Mouse (Mus musculus) G1E (cell line): ENCODE results near the gene Mex3a. TPM values are rescaled to one million over a fixed set of nuclear protein-coding genes. Genes with fewer than 3 reads are reported as not detected.

Source experiments
- ATAC-seq: 2 replicates; pipeline ENCODE4 v1.8.0; 2016; ENCODE audit warnings: mild to moderate bottlenecking; ENCODE audit not compliant: insufficient number of reproducible peaks, poor library complexity, low FRiP score, severe bottlenecking; ENCODE audit errors: extremely low read depth
- DNase-seq: peaks from one replicate; pipeline ENCODE4 v3.0.0; 2012; ENCODE audit warnings: low spot score
- H3K27me3 ChIP-seq: 2 replicates; pipeline ENCODE4 v1.6.1; 2012; ENCODE audit warnings: mild to moderate bottlenecking, low read length, inconsistent platforms; ENCODE audit not compliant: insufficient read depth
- H3K36me3 ChIP-seq: replicated peaks from 2 replicates; pipeline ENCODE3; 2012; ENCODE audit warnings: mild to moderate bottlenecking, inconsistent platforms
- H3K4me1 ChIP-seq: 2 replicates; pipeline ENCODE4 v1.6.1; 2012; ENCODE audit warnings: low read depth, low read length, inconsistent platforms, mixed read lengths; ENCODE audit not compliant: insufficient read depth
- H3K4me3 ChIP-seq: 2 replicates; pipeline ENCODE4 v1.5.1; 2012; ENCODE audit warnings: low read depth, mild to moderate bottlenecking, inconsistent platforms, low read length, moderate library complexity, mixed read lengths
- H3K9me3 ChIP-seq: replicated peaks from 2 replicates; pipeline ENCODE4 v1.6.1; 2012; ENCODE audit warnings: inconsistent platforms
- CTCF ChIP-seq: IDR thresholded peaks from 2 replicates; pipeline ENCODE4 v1.5.1; 2012; ENCODE audit warnings: low read depth, low read length, inconsistent platforms, mixed read lengths
- GATA1 ChIP-seq: IDR thresholded peaks from 2 replicates; pipeline ENCODE4 v1.6.1; 2012; ENCODE audit warnings: borderline replicate concordance, low read length, inconsistent platforms, mixed read lengths
- GATA2 ChIP-seq: IDR thresholded peaks from 2 replicates; pipeline ENCODE4 v1.6.1; 2012; ENCODE audit warnings: low read depth, low read length, inconsistent platforms, borderline replicate concordance
- POLR2AphosphoS5 ChIP-seq: IDR thresholded peaks from 2 replicates; pipeline ENCODE4 v1.6.1; 2012; ENCODE audit warnings: low read depth, low read length, inconsistent platforms; ENCODE audit not compliant: insufficient replicate concordance
- TAL1 ChIP-seq: conservative IDR thresholded peaks from 2 replicates; pipeline ENCODE4 v1.6.1; 2012; ENCODE audit warnings: low read depth, low read length, inconsistent platforms, mixed read lengths
- polyA plus RNA-seq: library from polyadenylated mRNA; stranded (reverse); fragments of >175 nt; gene quantifications from 2 replicates; pipeline ENCODE4 v1.2.3, GENCODE M21; 2012
- total RNA-seq, 2 experiments: library from RNA; stranded (forward) in 1 of 2; stranded (reverse) in 1 of 2; fragments of 200-1000 nt in 1 of 2; fragments of >200 nt in 1 of 2; fragmentation: Nextera tagmentation in 1 of 2; gene quantifications; 2 replicates each; pipeline ENCODE4 v1.2.3; 2014 to 2017

Mex3a gene
- total RNA-seq (2014; fragmentation: Nextera tagmentation) (6.2 and 8.2 TPM in 2 replicates), total RNA-seq (2017) (1.7 and 2.0 TPM in 2 replicates), polyA plus RNA-seq (9.0 and 9.6 TPM in 2 replicates)

DNA sequence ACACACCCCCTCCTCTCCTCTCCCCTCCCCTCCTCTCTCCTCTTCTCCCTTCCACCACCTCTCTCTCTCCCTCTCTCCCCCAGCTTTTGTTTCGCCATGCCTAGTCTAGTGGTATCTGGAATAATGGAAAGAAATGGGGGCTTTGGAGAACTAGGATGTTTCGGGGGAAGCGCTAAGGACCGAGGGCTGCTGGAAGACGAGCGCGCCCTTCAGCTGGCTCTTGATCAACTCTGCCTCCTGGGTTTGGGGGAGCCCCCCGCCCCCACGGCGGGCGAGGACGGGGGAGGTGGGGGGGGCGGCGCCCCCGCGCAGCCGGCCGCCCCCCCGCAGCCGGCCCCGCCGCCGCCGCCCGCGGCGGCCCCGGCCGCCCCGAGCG, at the start of gene Mex3a:
Gene Mex3a (plus strand): TSS at position 97 of the 376 bp plus-strand sequence.
- H3K9me3 ChIP-seq: no peaks in the 10 kb centered on the region
- DNase-seq: no peak
- H3K36me3 ChIP-seq: peaks cover 38% of the 10 kb centered on the region
- ATAC-seq: no peak
- H3K27me3 ChIP-seq: peaks cover 3% of the 10 kb centered on the region; the same call in 1 of the 2 replicates
- peak within 1 kb of the TSS; percentile 77 for H3K4me3 ChIP-seq
- TF ChIP-seq POLR2AphosphoS5: no peak
- no peak for TF ChIP-seq GATA2
- TF ChIP-seq TAL1: no peak
- no peak for TF ChIP-seq GATA1
- no peak for TF ChIP-seq CTCF
- peaks cover 76% of the 10 kb centered on the region for H3K4me1 ChIP-seq

DNA sequence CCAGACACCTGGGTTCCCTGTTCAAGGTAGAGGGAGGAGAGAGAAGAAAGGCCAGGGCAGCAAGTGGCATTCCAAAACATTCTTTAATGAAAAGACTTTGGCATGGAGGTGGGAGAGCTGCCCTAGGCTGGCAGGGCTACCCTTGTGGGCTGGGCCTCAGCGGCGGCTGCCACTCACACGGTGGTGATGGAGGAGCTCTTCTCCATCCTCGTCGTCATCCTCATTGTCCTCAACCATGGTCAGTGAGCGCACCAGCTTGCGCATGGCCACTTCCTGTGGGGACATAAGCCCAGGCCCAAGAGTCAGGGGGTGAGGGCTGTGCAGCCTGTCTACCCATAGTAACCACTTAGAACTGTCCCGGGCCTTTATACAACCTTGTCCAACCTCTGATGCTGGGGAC, 49.1 kb upstream of the Mex3a start:
- H3K27me3 ChIP-seq: no peaks in the 10 kb centered on the region; the same call in 1 of the 2 replicates
- no peaks in the 10 kb centered on the region for H3K9me3 ChIP-seq
- H3K4me1 ChIP-seq: peaks cover 35% of the 10 kb centered on the region
- TF ChIP-seq GATA2 (no peak), TAL1 (no peak), POLR2AphosphoS5 (no peak), CTCF (no peak), GATA1 (no peak)
- H3K4me3 ChIP-seq: no peak overlapping the region
- H3K36me3 ChIP-seq: peaks cover 77% of the 10 kb centered on the region
- no peak for ATAC-seq
- DNase-seq: no peak

DNA sequence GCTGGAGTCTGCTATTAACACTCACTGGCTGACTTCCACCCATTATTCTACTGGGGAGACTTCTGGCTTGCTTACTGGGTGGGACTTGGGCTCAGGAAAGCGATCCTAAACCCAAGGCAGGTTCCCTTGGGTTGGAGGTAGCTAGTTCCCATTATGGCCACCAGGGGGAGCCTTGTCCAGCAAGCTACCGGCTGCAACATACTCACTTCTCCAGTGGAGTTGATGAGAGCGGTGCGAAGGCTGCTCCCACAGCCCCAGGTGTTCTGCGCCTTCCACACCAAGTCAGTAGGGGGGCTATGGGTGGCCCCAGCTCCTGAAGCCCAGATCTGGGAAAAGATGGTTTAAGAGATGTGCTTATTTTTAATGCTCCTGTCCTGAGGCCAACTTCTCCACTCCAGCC, 48.6 kb upstream of the Mex3a start:
- H3K36me3 ChIP-seq: peaks cover 81% of the 10 kb centered on the region
- H3K9me3 ChIP-seq: no peaks in the 10 kb centered on the region
- peaks cover 37% of the 10 kb centered on the region for H3K4me1 ChIP-seq
- TF ChIP-seq CTCF: peak; percentile 89
- no peak for TF ChIP-seq GATA2
- H3K4me3 ChIP-seq: no peak overlapping the region
- ATAC-seq (no peak), DNase-seq (peak; percentile 62)
- H3K27me3 ChIP-seq: no peaks in the 10 kb centered on the region; the same call in 1 of the 2 replicates

DNA sequence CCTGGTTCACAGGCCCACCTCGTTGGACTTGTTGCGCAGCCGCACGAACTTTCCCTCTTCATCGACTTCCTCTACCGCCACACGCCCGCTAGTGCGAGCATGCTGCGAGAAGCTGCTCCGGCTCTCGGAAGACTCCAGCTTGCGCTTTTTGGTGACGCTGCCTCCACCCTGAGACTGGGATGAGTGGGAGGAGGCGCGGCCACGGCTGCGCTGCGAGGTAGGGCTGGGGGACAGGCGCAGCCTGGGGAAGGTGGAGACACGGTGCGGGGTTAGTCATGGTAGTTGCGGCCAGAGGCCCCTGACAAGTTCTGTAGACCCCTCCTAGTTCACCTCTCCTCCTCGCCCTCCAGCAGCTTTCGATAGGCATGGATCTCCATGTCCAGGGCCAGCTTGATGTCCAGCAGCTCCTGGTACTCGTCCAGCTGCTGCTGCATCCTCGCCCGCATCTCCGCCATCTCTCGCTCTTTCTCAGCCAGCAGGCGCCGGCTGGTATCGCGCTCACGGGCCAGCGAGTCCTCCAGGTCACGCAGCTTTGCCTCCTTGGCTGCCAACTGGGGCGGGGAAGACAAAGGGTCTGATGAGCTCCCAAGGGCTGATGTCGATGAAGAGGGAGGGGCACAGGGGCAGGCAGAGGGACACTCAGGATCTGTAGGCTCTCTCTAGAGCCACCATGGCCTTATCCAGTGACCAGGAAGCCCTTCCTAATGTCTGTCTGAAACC, 47.4 kb upstream of the Mex3a start:
- DNase-seq (no peak), ATAC-seq (no peak)
- Histone ChIP-seq H3K27me3 (no peaks in the 10 kb centered on the region; the same call in 1 of the 2 replicates), H3K4me1 (peaks cover 46% of the 10 kb centered on the region), H3K36me3 (peaks cover 91% of the 10 kb centered on the region), H3K4me3 (no peak overlapping the region), H3K9me3 (no peaks in the 10 kb centered on the region)
- no peak for TF ChIP-seq TAL1
- TF ChIP-seq CTCF: no peak
- no peak for TF ChIP-seq GATA1
- no peak for TF ChIP-seq GATA2
- TF ChIP-seq POLR2AphosphoS5: no peak

DNA sequence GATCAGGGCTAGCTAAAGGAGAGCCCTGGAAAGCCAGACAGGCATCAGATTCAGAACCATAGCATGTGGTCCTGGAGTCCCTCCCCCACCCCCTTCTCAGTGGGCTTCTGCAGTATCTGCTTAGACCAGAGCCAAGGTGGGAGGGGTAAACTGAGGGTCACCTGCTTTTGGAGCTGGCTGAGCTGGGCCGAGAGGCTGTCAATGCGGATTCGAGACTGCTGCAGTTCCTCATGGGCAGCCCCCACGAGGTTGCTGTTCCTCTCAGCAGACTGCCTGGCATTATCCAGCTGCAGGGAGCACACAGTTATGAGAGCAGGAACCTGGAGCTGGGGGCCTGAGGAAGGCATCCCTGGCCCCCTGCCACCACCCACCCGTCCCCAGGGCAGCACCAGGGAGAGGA, 46.2 kb upstream of the Mex3a start:
- no peak overlapping the region for H3K4me3 ChIP-seq
- TF ChIP-seq CTCF: no peak
- no peak for TF ChIP-seq POLR2AphosphoS5
- no peak for TF ChIP-seq GATA2
- TF ChIP-seq TAL1: no peak
- TF ChIP-seq GATA1: no peak
- ATAC-seq: no peak
- DNase-seq: no peak
- peaks cover 94% of the 10 kb centered on the region for H3K36me3 ChIP-seq
- no peaks in the 10 kb centered on the region; the same call in 1 of the 2 replicates for H3K27me3 ChIP-seq
- no peaks in the 10 kb centered on the region for H3K9me3 ChIP-seq
- H3K4me1 ChIP-seq: peaks cover 59% of the 10 kb centered on the region

DNA sequence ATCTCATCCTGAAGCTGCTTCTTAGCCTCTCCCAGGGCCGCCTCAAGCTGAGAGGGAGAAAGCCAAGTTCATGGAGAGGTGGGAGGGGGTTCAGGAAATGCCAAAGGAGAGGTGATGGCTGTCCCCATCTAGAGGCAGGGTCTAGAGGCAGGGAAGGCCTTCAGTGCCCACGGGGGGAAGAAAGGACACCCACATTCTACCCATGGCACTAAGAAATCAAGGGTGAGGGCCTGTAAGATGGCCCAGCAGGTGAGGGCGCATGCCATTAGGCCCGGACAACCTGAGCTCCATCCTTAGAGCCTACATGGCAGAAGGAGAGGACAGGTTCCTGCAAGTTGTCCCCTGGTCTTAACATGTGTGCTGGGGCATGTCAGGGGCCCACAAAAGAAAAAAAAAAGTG, 45.3 kb upstream of the Mex3a start:
- Histone ChIP-seq H3K9me3 (no peaks in the 10 kb centered on the region), H3K27me3 (no peaks in the 10 kb centered on the region; the same call in 1 of the 2 replicates), H3K4me3 (no peak overlapping the region), H3K4me1 (peaks cover 65% of the 10 kb centered on the region), H3K36me3 (peaks cover 87% of the 10 kb centered on the region)
- DNase-seq (no peak), ATAC-seq (no peak)
- no peak for TF ChIP-seq CTCF
- TF ChIP-seq TAL1: no peak
- TF ChIP-seq POLR2AphosphoS5: no peak
- no peak for TF ChIP-seq GATA1
- TF ChIP-seq GATA2: no peak

DNA sequence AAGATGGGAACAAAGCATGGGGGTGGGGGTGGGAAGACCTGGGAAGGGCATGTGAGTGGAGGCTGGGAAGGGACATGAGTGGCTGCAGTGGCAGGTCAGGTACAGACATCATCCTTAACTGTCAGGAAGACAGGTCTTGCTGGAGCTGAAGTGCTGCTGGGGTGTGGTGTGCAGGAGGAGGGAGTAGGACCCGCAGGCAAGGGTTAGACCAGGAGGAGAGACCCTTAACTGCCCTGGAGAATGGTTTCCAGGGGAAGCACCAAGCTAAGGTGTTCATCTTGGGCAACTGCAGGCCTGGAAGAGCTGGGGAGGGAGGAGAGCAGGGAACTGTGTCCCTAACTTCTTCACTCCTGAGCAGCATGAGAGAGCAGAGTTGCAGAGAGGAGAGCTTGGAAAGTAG, 44.8 kb upstream of the Mex3a start:
- H3K9me3 ChIP-seq: no peaks in the 10 kb centered on the region
- peaks cover 62% of the 10 kb centered on the region for H3K4me1 ChIP-seq
- no peak overlapping the region for H3K4me3 ChIP-seq
- no peak for ATAC-seq
- H3K27me3 ChIP-seq: no peaks in the 10 kb centered on the region; the same call in 1 of the 2 replicates
- DNase-seq: no peak
- peaks cover 83% of the 10 kb centered on the region for H3K36me3 ChIP-seq
- no peak for TF ChIP-seq CTCF
- TF ChIP-seq GATA1: no peak
- no peak for TF ChIP-seq GATA2
- TF ChIP-seq POLR2AphosphoS5: no peak
- no peak for TF ChIP-seq TAL1
